Mouse (Mus musculus) left cerebral cortex, postnatal 36 days (tissue): ENCODE measurements around the gene Olfr549. TPM values are rescaled to one million over a fixed set of nuclear protein-coding genes. Genes with fewer than 3 reads are reported as not detected.

ENCODE experiments used
- DNase-seq, 2 experiments: peaks; one replicate each; pipeline ENCODE4 v3.0.0; 2021 to 2022; ENCODE audit warnings: low spot score in 2 of 2, mixed read lengths in 1 of 2
- intact Hi-C: fragments of 180-260 bp; cut with DNase I; formaldehyde crosslinking; loops from one replicate; pipeline ENCODE4 v1.15.1; 2025
- total RNA-seq, 2 experiments: library from RNA; stranded (reverse); gene quantifications; 2 replicates each; pipeline ENCODE4 v1.2.3; 2021

Gene Olfr549
- total RNA-seq, 2 experiments from 2014 or later = not detected

DNA sequence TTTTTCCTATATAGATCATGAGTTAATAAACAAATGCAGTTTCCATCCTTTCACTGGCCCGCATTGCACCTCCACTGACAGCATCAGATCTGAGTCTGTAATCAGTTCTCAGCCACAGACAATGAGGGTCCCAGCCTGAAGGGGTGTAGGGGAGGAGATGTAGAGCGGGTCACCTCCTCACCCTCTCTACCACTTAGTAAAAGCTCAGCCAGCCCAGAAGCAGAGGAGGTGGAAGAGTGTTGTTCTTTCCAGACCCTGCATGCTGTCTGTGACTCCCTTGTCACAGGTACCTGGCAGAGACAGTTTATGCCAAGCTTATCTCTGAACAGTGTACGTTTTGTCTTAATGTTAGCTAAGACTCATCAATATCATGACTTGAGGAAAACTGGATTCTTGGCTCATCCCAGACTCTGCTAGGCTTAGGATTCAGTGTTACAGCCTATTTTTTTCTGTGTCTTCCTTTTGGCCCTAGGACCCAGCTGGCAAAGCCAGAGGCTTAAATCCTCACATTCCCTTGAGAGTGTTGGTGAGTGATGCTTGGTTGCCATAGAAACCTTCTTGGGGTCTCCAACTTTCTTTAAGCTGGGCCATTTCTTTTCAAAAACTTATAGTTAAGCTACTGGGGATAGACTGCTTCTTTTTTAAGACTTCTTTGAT lies 23.6 kb downstream of the Olfr549 start:
- no peak for DNase-seq
- intact Hi-C loops = no loop called here

DNA sequence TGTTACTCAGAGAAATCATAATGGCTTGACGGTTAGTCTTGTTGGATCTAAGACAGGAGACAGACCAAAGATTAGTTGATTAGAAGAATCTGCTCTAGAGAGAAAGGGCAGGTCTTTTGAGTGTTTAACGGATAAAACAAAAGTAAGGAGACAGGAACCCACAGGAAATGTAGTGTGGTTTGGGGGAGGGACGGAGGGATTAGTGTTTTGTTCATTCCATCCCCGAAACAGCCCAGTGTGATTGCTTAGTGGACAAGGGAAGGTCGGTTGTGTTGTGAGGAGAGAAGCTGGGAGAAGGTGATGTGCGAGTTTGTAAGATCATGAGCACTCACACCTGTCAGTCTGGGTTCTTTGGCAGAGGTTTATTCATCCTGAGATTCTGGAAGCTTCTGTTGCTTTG lies 26.3 kb downstream of the Olfr549 start:
- no peak for DNase-seq
- intact Hi-C loops = no loop called here

DNA sequence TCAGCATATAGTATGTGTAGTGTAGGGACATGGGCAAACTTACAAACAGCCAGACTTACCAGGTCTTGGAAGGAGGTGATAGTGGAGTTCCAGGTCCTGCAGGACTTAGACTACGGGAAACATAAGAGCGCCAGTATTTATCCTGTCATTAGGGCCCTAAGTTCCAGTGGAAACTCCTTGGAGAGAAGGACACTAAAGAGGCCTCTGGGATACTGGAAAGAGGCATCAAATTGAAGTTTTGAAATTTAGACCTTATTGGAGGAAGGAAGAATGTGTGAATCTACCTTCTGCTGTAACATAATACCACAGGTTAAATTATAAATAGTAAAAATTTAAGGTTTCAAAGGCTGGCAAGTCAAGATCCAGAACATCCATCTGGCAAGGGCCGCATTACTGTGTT lies 42.1 kb downstream of the Olfr549 start, which contains the start of gene Olfr551:
Olfr551 (minus strand) TSS at position 101 of the 400 bp plus-strand sequence.
- intact Hi-C loops = no loop called here
- DNase-seq = no peak

DNA sequence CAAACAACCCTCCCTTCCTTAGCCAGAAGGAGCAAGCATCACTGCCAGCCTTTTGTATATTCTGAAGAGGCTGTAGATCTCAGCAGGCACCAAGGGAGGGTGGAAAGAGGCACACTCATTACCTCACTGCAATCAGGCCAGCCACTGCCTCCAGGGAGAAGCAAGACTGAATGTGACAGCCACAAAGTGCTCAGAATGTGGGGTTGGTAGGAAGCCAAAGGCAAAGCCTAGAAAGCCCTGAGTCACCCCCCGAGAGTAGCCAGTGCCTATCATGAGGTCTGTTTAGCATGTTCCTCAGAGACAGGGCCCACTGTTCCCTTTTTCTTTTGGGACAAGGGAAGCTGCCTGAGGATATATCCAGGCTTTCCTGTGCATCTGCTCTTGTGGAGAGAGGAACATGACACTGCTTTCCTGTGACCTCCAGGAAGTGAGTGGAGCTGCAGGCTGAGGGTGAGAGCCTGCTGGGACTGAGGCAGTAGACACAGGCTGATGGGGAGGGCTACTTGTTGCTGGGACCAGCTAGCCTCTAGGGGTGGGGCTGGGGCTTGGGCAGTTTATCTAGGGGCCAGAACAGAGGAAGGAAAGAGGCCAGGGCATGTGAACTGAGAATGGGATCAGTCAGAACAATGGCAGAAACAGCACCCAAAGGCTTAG lies 47.8 kb downstream of the Olfr549 start, which contains the start of gene Olfr552:
Olfr552 (plus strand) TSS at position 393 of the 654 bp plus-strand sequence.
- intact Hi-C loops = no loop called here
- no peak for DNase-seq

Other genes starting within 250 kb of the Olfr549 start
- 10 to 100 TPM; 10.8 to 13.0 TPM for gene Rrm1, start 108.2 kb upstream of the Olfr549 start, total RNA-seq
- gene Olfr543, start 68.2 kb upstream of the Olfr549 start, total RNA-seq = not detected
- not detected for gene Olfr544, start 61.6 kb upstream of the Olfr549 start, total RNA-seq
- not detected for gene Olfr545, start 50.3 kb upstream of the Olfr549 start, total RNA-seq
- not detected for gene Olfr547, start 15.1 kb upstream of the Olfr549 start, total RNA-seq
- not detected for gene Olfr548-ps1, start 9.0 kb upstream of the Olfr549 start, total RNA-seq
- 1 to 10 TPM; 2.0 to 4.3 TPM for gene Trim21, start 15.6 kb downstream of the Olfr549 start, total RNA-seq
- under 1 TPM; 0.42 to 0.50 TPM for gene Olfr550, start 21.6 kb downstream of the Olfr549 start, total RNA-seq
- not detected for gene Olfr551, start 42.0 kb downstream of the Olfr549 start, total RNA-seq
- gene Olfr552, start 47.9 kb downstream of the Olfr549 start, total RNA-seq = under 1 TPM in 1 of 2 experiments, not detected in 1; 0.27 TPM
- gene Olfr553, start 68.3 kb downstream of the Olfr549 start, total RNA-seq = not detected
- not detected for gene Olfr554, start 88.6 kb downstream of the Olfr549 start, total RNA-seq
- gene Olfr555, start 109.0 kb downstream of the Olfr549 start, total RNA-seq = not detected
- gene Olfr556, start 115.0 kb downstream of the Olfr549 start, total RNA-seq = not detected
- 1 to 10 TPM; 5.5 to 6.7 TPM for gene Trim68, start 137.5 kb downstream of the Olfr549 start, total RNA-seq
- gene Olfr557, start 146.0 kb downstream of the Olfr549 start, total RNA-seq = under 1 TPM in 1 of 2 experiments, not detected in 1; 0.25 TPM
- under 1 TPM; 0.12 to 0.29 TPM for gene Olfr558, start 152.3 kb downstream of the Olfr549 start, total RNA-seq
- gene Olfr33, start 169.2 kb downstream of the Olfr549 start, total RNA-seq = not detected
- gene Olfr559, start 177.6 kb downstream of the Olfr549 start, total RNA-seq = not detected
- under 1 TPM; 0.27 to 0.54 TPM for gene Olfr560, start 209.5 kb downstream of the Olfr549 start, total RNA-seq
- under 1 TPM; 0.72 to 0.77 TPM for gene Olfr78, start 209.6 kb downstream of the Olfr549 start, total RNA-seq
- not detected for gene Olfr561, start 221.4 kb downstream of the Olfr549 start, total RNA-seq